Mouse (Mus musculus): ENCODE measurements around the gene Ccdc9.
"Not testable (repeated sequence)": the region's sequence is repeated elsewhere in the genome, so short reads cannot be mapped to it uniquely, and the experiment has no call there.

Ccdc9 gene

DNA sequence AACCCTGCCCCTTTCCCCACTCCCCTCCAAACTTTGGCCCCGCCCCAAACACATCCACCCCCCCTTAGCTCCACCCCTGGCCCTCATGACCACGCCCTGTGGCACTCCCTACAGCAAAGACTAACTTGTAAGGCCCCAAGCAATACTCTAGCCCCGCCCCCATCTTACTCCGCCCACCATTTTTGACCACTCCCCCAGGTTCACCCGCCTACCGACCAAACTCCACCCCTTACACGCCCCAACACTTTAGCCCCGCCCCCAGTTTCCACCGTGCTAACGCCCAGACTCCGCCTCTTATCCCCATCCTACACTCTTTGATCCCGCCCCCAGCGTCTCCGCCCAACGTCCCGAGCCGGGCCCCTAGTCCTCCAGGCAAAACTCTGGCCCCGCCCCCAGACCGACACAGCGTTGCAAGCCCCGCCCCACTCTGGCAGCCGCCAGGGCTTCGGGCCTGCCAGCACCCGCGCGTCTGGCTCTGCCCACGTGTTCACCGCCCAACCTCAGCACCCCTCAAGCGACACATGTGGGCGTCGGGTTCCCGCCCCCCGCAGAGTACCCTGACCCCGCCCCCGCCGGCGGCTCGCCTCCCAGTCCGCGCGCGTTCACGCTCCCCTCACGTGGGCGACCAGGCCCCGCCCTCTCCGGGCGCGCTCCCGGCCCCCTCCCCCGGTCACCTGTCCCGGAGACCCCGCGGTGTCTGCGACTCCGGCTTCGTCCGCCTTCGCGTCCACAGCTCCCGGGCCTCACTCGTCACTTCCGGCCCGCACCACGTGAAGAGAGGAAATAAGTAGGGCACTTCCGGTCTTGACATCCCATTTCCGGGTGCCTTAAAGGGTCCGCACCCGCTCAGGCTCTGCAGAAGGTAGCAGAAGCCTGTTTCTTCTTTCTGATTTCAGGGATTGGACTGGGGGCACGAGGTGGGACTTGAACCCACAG lies at the start of gene Ccdc9:
TSS of gene Ccdc9 (minus strand) at position 770 of the 936 bp plus-strand sequence.
- DNase-seq: peak; percentile 100

DNA sequence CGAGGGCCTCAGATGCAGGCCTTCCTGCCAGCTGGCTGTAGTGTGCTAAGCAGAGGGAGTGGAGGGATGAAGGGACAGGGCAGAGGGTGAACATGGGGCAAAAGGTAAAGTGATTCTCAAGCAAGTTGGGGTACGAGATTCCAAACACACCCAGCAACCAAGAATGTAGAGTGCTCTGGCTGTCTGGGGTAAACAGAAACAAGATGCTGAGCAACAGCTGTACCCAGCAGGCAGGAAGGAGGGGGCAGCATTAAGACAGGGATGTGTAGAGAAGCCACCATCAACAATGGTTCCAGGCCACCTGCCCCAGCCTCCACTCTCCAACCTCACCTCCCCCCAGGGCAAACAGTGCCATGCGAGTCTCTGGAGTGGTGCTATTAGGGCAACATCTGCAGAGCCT lies 42.6 kb upstream of the Ccdc9 start:
- DNase-seq: no peak

DNA sequence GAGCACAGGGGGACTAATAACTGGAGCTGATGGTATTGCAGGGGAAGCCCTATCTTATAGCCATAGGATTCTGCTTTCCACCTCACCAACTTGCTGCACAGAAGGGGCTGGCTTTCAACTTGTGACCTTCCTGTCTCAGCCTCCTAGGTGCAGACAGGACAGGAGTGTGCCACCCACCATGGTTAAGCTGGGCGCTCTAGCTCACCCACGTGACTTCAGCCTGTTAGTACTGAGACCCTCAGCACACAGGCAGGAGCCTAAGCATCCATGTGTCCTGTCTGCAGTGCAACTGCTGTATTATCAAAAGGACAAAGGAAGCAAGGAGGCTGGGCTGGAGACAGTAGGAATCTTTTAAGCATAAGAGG lies 40.0 kb upstream of the Ccdc9 start:
- DNase-seq: no peak

DNA sequence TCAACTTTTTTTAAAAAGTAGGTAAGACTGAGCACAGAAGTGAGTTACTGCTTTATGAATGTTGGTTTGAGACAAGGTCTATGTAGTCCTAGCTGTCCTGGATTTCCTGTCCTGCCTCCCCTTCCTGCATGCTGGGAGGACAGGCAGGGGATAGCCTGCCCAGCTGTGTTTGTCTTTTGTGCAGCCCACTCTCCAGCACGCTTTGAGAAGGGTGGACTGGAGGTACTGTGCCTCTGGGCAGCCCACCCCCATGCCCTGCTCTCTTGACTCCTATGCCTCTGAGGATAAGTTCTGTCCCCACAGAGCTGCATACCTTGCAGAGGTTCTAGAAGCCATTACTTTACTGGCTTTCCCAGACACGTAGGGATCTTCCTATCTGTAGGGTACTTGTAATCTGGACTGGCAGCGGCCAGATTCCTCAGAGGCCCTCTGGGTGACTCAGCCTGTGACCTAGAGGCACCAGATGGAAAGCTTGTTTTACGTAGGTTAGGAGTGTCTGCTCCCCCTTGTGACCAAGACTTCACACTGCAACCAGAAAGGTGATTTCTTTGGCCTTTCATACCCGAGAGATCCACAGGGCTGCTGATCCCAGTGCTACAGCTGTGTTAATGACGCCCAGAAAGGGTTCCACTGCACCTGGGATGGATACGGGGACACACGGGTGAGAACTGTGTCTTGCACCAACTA lies 39.5 kb upstream of the Ccdc9 start:
- DNase-seq: peak; percentile 74 to 82

DNA sequence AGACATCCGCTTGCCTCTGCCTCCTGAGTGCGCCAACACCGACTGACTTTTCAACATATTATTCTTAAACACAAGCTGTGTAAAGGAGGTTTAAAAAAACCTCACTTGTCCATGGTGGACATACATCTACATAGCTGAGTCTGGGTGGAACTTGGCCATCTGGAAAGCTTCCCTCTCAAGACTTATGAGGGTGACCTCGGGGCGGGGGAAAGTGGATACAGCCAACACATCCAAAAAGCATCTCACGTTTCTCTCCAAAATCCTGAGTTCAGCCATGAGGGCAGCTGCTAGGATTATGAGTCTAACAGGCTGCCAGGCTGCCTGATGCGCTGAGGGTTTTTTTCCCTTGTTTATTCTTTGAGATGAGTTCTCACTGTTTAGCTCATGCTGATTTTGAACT lies 38.1 kb upstream of the Ccdc9 start:
- DNase-seq: no peak

DNA sequence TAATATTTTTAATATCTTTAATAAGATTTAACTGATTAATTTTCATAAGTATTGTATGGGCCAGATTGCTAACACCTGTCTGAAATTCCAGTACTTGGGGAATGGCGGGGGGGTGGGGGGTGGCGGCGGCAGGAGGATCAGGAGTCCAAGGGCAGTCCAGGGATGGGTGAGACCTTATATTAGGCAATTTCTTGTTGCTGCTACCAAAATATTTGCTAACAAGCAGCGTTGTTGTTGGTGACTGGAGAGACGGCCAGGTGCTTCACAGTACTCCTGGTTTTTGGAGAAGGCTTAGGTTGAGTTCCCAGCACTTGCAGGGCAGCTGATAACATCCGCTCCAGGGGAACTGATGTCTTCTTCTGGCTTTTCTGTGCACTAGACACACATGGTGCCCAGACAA lies 33.9 kb upstream of the Ccdc9 start:
- DNase-seq: no peak

DNA sequence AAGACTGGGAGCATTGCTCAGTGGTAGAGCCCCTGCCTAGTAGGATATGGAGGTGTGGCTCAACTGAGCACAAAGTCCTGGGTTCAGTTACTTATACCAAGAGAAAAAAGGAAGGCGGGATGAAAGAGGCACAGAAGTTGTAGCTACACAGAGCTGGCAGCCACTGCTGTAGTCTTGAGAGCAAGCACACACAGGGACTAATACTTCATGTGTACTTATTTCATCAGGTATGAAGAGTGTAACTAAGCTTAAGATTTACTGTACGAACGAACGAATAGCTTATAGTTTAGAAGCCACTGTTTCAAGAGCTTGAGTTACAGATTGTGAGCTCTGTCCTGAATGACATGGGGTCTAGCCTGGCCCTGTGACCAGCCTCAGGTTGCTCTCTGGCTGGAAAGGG lies 32.6 kb upstream of the Ccdc9 start:
- DNase-seq: no peak

DNA sequence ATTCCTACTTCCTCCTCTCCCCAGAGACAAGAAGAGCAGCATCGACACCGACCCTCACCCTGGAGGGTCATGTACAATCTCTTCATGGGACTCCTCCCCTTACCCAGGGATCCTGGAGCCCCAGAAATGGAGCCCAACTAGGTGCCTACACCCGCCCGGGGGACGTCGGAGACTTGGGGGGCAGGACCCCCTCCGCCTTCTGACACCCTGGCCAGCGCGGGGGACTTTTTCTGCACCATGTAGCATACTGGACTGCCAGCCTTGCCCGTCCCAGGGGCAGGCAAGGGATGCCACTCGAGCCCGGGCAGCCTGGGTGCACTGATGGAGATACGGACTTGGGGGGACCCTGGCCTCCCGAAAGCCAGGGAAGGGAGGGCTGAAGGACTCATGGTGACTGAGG lies 30.5 kb upstream of the Ccdc9 start:
- no peak for DNase-seq

DNA sequence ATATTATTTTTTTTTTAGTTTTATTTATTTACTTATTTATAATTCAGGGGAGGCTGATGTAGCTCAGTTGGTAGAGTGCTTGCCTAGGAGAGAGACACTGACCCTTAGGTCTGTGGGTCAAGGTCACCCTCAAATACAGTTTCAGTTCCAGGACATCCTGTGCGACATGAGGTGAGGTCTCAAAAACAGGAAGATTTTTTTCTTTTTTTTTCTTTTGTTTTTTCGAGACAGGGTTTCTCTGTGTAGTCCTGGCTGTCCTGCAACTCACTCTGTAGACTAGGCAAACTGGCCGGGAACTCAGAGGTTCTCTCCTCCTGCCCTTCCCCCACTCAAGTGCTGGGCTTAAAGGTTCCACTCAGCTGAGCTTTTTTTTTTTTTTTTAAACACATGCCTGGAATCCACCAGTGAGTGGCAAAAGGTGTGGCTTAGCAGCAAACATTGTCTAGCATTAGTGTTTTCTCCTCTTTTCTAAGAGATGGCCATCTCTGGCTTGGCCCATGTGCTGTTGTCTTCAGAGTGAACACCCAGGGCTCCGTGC lies 28.7 kb upstream of the Ccdc9 start:
- DNase-seq: no peak

DNA sequence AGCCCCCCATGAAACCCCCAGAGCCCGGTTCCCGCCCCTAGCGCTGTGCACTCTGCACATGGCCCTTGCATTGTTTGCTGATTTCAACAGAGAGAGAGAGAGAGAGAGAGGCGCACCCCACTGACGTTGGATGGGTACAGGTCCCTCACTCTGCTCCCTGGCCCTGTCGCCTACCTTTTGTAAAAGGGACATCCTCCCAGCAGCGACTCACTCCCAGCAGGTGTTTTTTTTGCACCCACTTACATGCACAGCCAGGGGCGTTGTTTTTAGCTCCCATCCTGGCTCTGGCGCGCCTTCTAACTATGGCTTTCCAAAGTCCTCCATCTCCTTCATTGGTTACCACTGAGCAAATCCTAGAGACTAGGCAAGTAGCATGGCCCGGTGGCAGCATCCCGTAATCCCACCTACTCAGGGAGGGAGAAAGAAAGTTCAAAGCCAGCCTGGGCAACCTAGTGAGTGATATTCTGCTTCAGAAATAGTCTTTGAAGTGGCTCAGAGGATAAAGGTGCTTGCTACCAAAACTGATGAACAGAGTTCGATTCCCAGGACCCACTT lies 27.7 kb upstream of the Ccdc9 start:
- DNase-seq: no peak

DNA sequence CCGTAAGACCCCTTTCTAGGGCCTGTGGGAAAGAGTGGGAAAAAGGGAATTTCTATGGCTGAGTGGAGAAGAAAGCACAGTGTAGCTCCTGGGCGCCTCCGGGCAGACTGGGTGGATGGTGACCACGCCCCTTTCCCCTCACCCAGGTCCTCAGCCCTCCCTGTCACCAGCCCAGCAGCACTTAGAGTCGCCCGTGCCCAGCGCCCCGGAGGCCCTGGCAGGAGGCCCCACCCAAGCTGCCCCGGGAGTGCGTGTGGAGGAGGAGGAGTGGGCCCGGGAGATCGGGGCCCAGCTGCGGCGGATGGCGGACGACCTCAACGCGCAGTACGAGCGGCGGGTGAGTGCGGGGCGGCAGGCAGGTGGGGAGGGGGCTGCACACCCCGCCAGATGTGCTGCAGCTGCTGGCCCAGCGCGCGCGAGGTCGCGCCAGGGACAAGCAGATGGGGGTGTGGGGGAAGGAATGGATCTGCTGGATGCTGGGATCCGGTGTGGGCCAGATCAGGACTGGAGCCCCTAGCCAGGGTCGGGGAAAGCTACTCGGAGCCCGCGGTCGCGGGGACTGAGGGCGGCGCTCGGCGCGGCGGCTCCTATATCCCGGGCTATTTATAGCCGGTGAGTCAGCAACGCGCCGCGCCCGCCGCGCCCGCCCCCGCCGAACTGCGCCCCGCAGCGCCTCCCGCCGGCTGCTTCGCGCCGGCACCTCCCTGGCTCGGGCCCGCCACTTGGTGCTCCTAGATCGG lies 27.1 kb upstream of the Ccdc9 start:
- peak; percentile 86 to 88 for DNase-seq

DNA sequence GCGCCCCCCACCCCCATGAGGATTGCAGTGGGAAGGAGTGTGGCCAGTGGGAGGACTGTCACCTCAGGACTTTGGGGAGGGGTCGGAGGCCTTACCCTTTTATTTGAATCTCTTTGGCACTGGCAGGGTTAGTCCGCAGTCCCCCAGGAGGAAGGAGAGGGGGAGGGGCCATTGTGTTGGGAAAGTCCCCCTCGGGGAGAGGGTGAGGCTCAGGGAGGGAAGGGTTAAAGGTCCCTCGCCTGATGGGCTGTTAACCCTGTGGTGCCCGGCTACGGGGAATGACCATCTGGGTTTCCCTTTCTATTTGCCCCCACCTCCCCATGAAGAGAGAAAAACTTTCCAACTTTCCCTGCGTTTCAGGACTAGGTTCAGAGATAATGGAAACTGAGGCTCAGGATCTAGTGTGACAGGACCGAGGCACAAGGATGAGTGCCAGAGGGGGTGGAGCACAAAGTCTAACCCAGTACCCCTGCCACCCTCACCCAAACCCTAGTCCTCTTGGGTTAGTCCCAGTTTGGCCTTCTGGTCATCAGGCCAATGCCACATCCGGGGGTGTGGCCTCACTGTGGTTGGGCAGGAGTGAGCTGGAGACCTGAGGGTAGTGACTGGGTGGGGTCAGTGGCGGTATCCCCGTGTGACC lies 26.2 kb upstream of the Ccdc9 start:
- DNase-seq: peak; percentile 59 to 70

DNA sequence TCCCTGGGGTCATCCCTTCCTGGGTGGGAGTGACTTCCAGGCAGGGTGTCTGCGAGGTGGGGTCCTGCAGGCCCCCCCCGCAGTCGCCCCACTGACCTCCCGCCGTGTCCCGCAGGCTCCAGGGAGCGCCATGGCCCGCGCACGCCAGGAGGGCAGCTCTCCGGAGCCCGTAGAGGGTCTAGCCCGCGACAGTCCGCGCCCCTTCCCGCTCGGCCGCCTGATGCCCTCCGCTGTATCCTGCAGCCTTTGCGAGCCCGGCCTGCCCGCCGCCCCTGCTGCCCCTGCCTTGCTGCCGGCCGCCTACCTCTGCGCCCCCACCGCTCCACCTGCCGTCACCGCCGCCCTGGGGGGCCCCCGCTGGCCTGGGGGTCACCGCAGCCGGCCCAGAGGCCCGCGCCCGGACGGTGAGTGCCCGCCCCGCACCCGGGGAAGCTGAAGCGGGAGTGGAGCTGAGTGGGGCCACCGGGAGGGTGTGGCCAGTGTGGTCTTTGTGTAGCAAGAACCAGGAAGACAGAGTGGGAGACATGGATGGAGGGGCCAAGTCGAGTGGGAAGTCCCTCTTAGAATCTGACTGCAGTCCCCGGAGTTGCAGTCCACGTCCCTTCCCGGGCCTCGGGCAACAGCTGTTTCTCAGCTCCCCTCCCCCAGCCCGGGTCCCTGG lies 25.5 kb upstream of the Ccdc9 start:
- DNase-seq: peak; percentile 59 to 66

DNA sequence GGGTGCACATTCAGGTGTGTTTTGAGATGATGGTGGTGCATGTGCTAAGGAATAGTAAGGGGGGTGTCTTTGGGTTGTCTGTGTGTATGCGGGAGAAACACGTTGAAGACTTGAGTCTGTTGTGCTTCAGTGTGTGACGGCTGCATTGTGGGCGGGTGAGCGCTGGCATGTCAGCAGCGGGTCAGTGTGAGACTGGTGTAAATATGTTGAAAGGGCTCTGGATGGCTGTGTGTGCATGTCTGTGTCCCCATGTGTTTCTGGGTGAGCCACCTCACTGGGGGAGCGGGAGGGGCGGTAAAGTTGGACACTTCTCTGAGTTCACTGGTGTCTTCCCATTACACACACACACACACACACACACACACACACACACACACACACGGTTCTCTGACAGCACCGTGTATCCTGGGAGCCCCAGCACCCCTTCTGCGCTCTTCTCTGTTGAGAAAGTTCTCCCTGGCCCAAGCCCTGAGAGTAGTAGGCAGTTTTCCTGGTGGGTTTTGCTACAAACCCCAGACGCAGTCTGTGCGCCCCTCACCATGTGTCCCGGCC lies 24.9 kb upstream of the Ccdc9 start:
- peak; percentile 32 to 33 for DNase-seq

DNA sequence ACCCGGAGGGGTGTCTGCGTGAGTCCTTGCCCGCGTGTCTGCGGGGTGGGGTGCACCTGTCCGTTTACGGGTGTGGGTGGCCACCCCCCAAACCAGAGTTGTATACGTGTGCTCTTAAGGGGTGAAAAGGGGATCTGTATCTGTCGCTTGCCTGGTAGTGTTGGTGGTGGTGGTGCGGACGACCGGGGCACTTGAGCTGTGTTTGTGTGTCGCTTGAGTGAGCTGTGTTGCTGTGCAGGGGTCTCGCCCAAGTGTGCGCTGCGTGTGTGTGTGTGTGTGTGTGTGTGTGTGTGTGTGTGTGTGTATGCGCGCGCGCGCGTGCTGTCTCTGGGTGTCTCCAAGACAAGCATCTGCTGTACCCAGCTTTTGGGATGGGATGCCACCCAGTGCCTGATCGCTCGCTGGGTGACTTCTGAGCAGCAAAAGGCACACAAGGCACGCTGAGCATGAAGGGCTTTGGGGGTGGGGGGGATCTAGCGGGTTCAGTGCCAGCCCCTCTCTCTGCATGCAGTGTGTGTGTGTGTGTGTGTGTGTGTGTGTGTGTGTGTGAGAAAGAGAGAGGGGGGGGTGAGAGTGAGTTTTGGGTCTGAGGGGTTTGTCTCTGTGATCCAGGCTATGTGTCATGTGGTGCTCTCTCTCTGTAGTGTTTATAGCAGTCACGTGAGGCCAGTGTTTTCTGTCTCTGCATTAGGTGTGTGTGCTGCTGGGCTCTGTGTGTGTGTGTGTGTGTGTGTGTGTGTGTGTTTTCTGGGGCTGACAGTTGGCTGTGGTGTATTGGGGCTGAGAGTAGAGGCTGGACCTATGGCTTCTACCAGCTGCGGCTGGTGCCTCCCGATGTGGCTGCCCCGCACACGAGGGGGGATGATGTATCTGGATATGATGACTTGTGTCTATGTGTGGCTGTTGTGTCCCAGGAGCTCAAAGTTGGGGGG lies 24.2 kb upstream of the Ccdc9 start:
- peak; percentile 66 to 71 for DNase-seq

DNA sequence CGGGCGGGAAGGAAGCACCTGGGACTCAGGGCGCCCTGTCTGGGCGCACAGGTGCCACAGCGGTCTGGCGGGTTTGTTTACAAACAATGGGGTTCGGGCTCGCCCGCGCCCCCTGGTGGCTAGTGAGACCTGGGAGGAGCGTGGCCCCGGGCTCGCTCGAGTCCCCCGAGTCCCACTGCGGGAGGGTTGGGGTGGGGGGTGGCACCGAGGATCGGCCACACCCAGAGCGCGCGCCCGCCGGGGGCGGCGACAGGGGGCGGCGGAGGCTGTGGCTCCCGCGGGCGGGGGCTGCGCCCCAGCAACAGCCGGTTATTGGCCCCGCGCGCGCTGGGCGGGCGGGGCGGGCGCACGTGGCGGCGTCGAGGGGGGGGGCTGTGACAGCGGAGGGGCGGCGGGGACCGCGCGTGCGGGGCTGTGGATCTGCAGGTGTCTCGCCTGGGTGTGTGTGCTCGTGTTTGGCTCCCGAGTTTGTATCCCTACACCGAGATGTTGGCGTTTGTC lies 23.5 kb upstream of the Ccdc9 start:
- peak; percentile 89 to 92 for DNase-seq

DNA sequence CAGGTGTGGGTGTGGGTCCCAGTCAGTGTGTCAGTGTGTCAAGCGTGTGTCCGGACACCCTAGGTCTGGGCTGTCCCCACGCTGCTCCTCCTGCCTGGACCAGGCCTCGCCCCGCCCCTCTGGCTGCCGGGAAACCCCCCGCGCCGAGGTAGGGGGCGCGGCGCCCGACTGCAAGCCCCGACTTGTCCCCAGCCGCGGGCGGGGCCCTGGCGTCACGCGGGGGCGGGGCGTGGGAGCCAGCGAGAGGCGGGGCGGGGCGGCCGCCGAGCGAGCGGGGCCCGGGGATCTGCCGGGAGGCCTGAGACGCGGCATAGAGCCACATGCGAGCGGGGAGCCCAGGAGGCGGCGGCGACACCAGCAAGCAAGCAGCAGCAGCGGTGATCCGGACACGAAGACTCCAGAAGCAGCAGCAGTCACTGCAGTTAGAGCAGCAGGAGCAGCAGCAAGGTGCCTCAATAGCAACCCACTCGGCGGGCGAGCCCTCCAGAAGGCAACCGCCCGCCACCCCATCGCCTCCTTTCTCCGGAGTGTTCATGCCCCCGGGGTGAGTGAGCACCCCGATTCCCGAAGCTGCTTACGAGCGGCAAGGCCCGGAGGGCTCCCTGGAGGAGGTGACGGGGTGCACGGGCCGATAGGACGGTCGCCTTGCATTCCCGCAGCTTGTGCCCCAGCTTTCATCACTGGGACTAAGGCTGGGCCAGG lies 22.9 kb upstream of the Ccdc9 start:
- peak; percentile 91 to 93 for DNase-seq

DNA sequence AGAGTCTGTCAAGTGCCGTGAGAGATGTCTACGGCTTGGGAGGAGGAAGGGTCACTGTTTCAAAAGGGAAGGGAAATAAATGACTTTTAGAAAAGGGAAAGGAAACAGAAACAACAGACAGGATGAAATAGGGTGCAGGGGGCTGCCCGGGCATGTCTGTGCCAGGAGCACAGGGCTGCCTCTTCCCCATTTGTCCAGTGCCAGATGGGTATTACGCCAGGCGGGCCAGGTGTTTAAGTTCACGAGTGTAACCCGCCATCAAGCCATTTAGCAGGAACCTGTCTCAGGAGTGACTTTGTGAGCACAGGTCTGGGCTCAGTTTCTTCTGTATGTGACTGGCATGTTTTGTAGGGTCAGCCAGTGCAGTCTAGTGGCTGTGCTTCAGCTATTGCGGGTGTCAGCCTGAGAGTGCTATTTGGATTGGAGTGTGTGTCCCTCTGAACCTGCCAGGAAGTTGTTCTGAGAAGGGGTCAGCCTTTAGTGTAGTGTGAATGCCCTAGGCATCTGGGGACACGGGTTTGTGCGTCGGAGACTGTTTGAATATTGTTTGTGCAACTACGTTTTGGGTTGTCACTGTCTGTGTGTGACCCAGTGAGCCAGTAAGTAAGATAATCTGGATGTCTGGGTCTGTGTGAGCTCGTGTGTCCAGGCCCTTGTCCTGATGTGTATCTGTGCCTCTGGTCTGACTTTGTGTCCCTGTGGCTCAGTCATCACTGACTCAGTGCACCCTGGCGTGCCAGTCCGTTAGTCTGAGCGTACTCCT lies 22.1 kb upstream of the Ccdc9 start:
- no peak for DNase-seq

DNA sequence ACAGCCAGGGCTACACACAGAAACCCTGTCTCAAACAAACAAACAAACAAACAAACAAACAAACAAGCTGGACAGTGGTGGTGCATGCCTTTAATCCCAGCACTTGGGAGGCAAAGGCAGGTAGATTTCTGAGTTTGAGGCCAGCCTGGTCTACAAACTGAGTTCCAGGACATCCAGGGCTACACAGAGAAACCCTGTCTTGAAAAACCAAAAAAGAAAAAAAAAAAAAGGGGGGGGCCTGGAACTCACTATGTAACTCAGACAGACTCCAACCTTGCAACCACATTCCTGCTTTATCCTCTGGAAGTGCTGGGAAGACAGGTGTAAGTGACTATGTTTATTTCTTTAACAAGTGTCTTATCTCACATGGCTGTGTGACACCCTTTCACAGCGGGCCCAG lies 21.5 kb upstream of the Ccdc9 start, which contains the start of gene Bbc3:
TSS of gene Bbc3 (plus strand) at position 301 of the 400 bp plus-strand sequence.
- not testable (repeated sequence) for DNase-seq
